Mouse (Mus musculus): ENCODE data around the gene Gm28038. TPM values are rescaled to one million over a fixed set of nuclear protein-coding genes. Genes with fewer than 3 reads are reported as not detected.
A peak's percentile ranks its signal among the peaks of the same experiment; 100 is the strongest.

Gene Gm28038
- total RNA-seq, 2 experiments from 2014 or later = not detected

- no peak for DNase-seq (ENCODE audit: low spot score in 2 of 2)
Measured at GRCm38 (mm10) chr2:30256616-30257350, 24.1 kb upstream of the Gm28038 start.

- DNase-seq (ENCODE audit: low spot score in 2 of 2) = no peak
Measured at GRCm38 (mm10) chr2:30257699-30258460, 23.0 kb upstream of the Gm28038 start.

GRCm38 (mm10) chr2:30258600-30258999 is 22.2 kb upstream of the Gm28038 start:
- DNase-seq (ENCODE audit: low spot score in 2 of 2) = no peak

GRCm38 (mm10) chr2:30259131-30260064 is 21.4 kb upstream of the Gm28038 start:
- DNase-seq (ENCODE audit: low spot score in 2 of 2) = no peak

- no peak for DNase-seq (ENCODE audit: low spot score in 2 of 2)
Measured at GRCm38 (mm10) chr2:30261064-30261736, 19.6 kb upstream of the Gm28038 start.

- DNase-seq (ENCODE audit: low spot score in 2 of 2) = no peak
Measured at GRCm38 (mm10) chr2:30261921-30262839, 18.7 kb upstream of the Gm28038 start.

GRCm38 (mm10) chr2:30262840-30263441 is 17.9 kb upstream of the Gm28038 start:
- DNase-seq (ENCODE audit: low spot score in 2 of 2) = no peak

- DNase-seq (ENCODE audit: low spot score in 2 of 2) = no peak
Measured at GRCm38 (mm10) chr2:30263811-30264210, 17.0 kb upstream of the Gm28038 start.

- no peak for DNase-seq (ENCODE audit: low spot score in 2 of 2)
Measured at GRCm38 (mm10) chr2:30264671-30265519, 15.9 kb upstream of the Gm28038 start.

- DNase-seq (ENCODE audit: low spot score in 2 of 2) = peak in 1 of 2 experiments; percentile 55
Measured at GRCm38 (mm10) chr2:30265767-30266253, 15.0 kb upstream of the Gm28038 start, which contains the start of gene Phyhd1. Gene Phyhd1, plus strand, starts transcription at chr2:30266203.

GRCm38 (mm10) chr2:30266392-30266941 is 14.4 kb upstream of the Gm28038 start:
- DNase-seq (ENCODE audit: low spot score in 2 of 2) = peak; percentile 54 to 62

- no peak for DNase-seq (ENCODE audit: low spot score in 2 of 2)
Measured at GRCm38 (mm10) chr2:30267466-30267865, 13.4 kb upstream of the Gm28038 start.

GRCm38 (mm10) chr2:30268371-30268770 is 12.5 kb upstream of the Gm28038 start:
- DNase-seq (ENCODE audit: low spot score in 2 of 2) = no peak

- no peak for DNase-seq (ENCODE audit: low spot score in 2 of 2)
Measured at GRCm38 (mm10) chr2:30269241-30269990, 11.4 kb upstream of the Gm28038 start.

- peak in 1 of 2 experiments; percentile 59 for DNase-seq (ENCODE audit: low spot score in 2 of 2)
Measured at GRCm38 (mm10) chr2:30270134-30270533, 10.7 kb upstream of the Gm28038 start.

- DNase-seq (ENCODE audit: low spot score in 2 of 2) = no peak
Measured at GRCm38 (mm10) chr2:30281651-30282050, 808 bp downstream of the Gm28038 start.

GRCm38 (mm10) chr2:30283193-30283592 is 2.4 kb downstream of the Gm28038 start:
- DNase-seq (ENCODE audit: low spot score in 2 of 2) = no peak

Measured in adrenal gland, adult 18-20 months (tissue).